Mouse (Mus musculus) heart, postnatal 36 days (tissue): ENCODE measurements around the gene Mov10. TPM values are rescaled to one million over a fixed set of nuclear protein-coding genes. Genes with fewer than 3 reads are reported as not detected.

Experiments used
- total RNA-seq, 2 experiments: library from RNA; stranded (reverse); gene quantifications; 2 replicates each; pipeline ENCODE4 v1.2.3; 2021

Gene Mov10
- total RNA-seq, 2 experiments from 2014 or later = 4.8 to 8.0 TPM

Other genes with a start within 250 kb of the Mov10 start
- gene Slc16a1, start 179.9 kb downstream of the Mov10 start, total RNA-seq = 100 to 1,000 TPM; 163 to 166 TPM
- gene Ppm1j, start 37.5 kb downstream of the Mov10 start, total RNA-seq = 10 to 100 TPM; 24.0 to 26.2 TPM
- 1 to 10 TPM; 2.2 to 2.4 TPM for gene Fam19a3, start 36.7 kb downstream of the Mov10 start, total RNA-seq
- gene Rhoc, start 30.2 kb downstream of the Mov10 start, total RNA-seq = 100 to 1,000 TPM in 1 of 2 experiments, 10 to 100 TPM in 1; 93.1 to 100 TPM
- 10 to 100 TPM; 19.1 to 22.5 TPM for gene St7l, start 45.4 kb upstream of the Mov10 start, total RNA-seq
- gene Capza1, start 45.9 kb upstream of the Mov10 start, total RNA-seq = 10 to 100 TPM; 32.2 to 38.7 TPM
- gene Wnt2b, start 143.4 kb upstream of the Mov10 start, total RNA-seq = 1 to 10 TPM; 1.1 to 1.8 TPM
- gene Cttnbp2nl, start 234.6 kb upstream of the Mov10 start, total RNA-seq = 10 to 100 TPM; 18.9 to 19.6 TPM
- gene 4930564D02Rik, start 248.3 kb upstream of the Mov10 start, total RNA-seq = not detected